Comparison of ENCODE assay signal across 10 mouse cellular contexts in the genomic region with DNA sequence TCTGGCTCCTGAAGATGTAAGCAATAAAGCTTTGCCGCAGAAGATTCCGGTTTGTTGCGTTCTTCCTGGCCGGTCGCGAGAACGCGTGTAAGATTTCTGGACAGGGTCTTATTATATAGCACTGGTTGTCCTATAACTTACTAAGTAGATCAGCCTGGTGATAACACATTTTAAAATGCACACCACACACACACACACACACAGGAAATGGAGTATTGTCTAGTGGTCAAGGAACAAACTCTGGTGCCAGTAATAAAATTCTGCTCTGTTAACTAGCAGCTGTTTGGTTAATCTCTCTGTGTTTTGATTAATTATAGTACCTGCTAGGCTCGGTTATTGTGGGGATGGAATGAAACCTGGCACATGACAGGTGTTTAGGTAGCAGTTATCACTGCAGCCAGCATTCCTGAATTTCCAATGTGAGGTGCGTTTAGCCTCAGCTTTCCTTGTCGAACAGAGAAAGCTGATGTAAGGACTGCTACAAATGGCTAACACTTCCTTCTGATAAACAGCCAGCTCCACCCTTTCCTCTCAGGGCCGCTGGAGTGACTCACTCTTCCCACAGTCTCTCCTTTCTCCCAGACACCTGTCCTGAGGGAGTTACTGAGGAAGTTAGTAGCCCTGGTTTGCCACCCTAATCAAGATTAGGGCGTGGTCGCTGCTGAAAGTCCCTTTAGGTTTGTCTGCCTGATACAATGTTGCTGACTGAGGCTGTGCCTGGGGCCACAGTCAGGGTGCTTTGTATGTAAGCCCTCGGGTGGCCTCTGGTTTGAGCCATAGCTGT. TPM values are rescaled to one million over a fixed set of nuclear protein-coding genes. Genes with fewer than 3 reads are reported as not detected.
DNase-seq lines count a peak whose midpoint lies in the region; ATAC-seq and TF ChIP-seq lines count a peak whose summit lies in the region.
"Had no signal": no experiment of that assay in that cellular context is flagged by ENCODE, and none has a peak within 500 bp of the region (broad histone marks: within the 10 kb centered on the region; RNA-seq: fewer than 3 reads in every experiment).

No protein-coding gene starts in this region.

- ATAC-seq in heart, embryonic 16.5 days (replicated peaks; ENCODE audit: extremely low read depth, insufficient read depth, low FRiP score) = 0 out of 2 replicates have a peak, but pooled peaks have one; percentile 45
- ATAC-seq in hindbrain, embryonic 14.5 days (ENCODE audit: low FRiP score) = no peak
- no peak for ATAC-seq in midbrain, embryonic 16.5 days
- ATAC-seq in inflammation-experienced regulatory T-cells, adult 6 months = no peak

- no peaks in the 10 kb centered on the region for H3K27me3 ChIP-seq in MEL (ENCODE audit: control insufficient read depth in 1 of 2, insufficient read depth in 2 of 2, low read length in 2 of 2)
- H3K27me3 ChIP-seq in heart, embryonic 16.5 days (ENCODE audit: control insufficient read depth, insufficient read depth, low read length) = no peaks in the 10 kb centered on the region
- peaks cover 5% of the 10 kb centered on the region; the same call in 1 of the 2 replicates for H3K27me3 ChIP-seq in hindbrain, embryonic 14.5 days (ENCODE audit: control insufficient read depth, insufficient read depth, low read length)
- no peaks in the 10 kb centered on the region for H3K27me3 ChIP-seq in midbrain, embryonic 16.5 days (ENCODE audit: control insufficient read depth, insufficient read depth, low read depth, low read length)
- H3K27me3 ChIP-seq: limb, embryonic 12.5 days had no signal

- no peak for TF ChIP-seq POLR2A in MEL (IDR thresholded peaks at IDR 0.05; ENCODE audit: control insufficient read depth in 1 of 2, insufficient read depth in 1 of 2, low read depth in 1 of 2, low read length in 2 of 2, poor library complexity in 1 of 2)

- H3K79me2 ChIP-seq in MEL (ENCODE audit: control insufficient read depth, insufficient read depth, low read length, poor library complexity) = no peaks in the 10 kb centered on the region

- H3K27ac ChIP-seq in MEL (ENCODE audit: control insufficient read depth, low read depth, low read length) = peak overlapping the region; percentile 52
- H3K27ac ChIP-seq in heart, embryonic 16.5 days (ENCODE audit: low read length) = peak overlapping the region; percentile 23
- no peak overlapping the region for H3K27ac ChIP-seq in hindbrain, embryonic 14.5 days
- H3K27ac ChIP-seq in midbrain, embryonic 16.5 days (ENCODE audit: low read length) = no peak overlapping the region
- H3K27ac ChIP-seq: hindbrain, embryonic 15.5 days; limb, embryonic 12.5 days had no signal

- H3K4me3 ChIP-seq in MEL (ENCODE audit: control insufficient read depth in 1 of 2, insufficient read depth in 1 of 2, low read depth in 2 of 2, low read length in 2 of 2) = 0 out of 4 replicates have a peak overlapping the region, but pooled peaks have one; percentile 0 to 1
- H3K4me3 ChIP-seq in heart, embryonic 16.5 days (ENCODE audit: low read length) = no peak overlapping the region
- no peak overlapping the region for H3K4me3 ChIP-seq in hindbrain, embryonic 14.5 days (replicated peaks; ENCODE audit: low read length)
- no peak overlapping the region for H3K4me3 ChIP-seq in midbrain, embryonic 16.5 days (ENCODE audit: low read depth, low read length)
- H3K4me3 ChIP-seq: hindbrain, embryonic 15.5 days; limb, embryonic 12.5 days had no signal

- TF ChIP-seq EP300 in MEL (IDR thresholded peaks at IDR 0.05; ENCODE audit: low read depth in 1 of 2, low read length in 2 of 2) = peak; percentile 71 to 77; a peak in 3 of 4 replicates

- H3K4me1 ChIP-seq in MEL (ENCODE audit: control insufficient read depth in 1 of 2, insufficient read depth in 2 of 2, low read length in 2 of 2) = peaks cover 0 to 10% of the 10 kb centered on the region in 2 experiments
- no peaks in the 10 kb centered on the region for H3K4me1 ChIP-seq in heart, embryonic 16.5 days (ENCODE audit: control insufficient read depth, insufficient read depth, low read length)
- H3K4me1 ChIP-seq in hindbrain, embryonic 14.5 days (replicated peaks; ENCODE audit: control insufficient read depth, insufficient read depth, low read length) = no peaks in the 10 kb centered on the region
- H3K4me1 ChIP-seq in midbrain, embryonic 16.5 days (ENCODE audit: control insufficient read depth, insufficient read depth, low read length) = no peaks in the 10 kb centered on the region
- H3K4me1 ChIP-seq: hindbrain, embryonic 15.5 days; limb, embryonic 12.5 days had no signal

- no peaks in the 10 kb centered on the region for H3K9me3 ChIP-seq in MEL (replicated peaks; ENCODE audit: insufficient read depth, low read length)
- H3K9me3 ChIP-seq in heart, embryonic 16.5 days (replicated peaks; ENCODE audit: control insufficient read depth, low read length) = no peaks in the 10 kb centered on the region
- no peaks in the 10 kb centered on the region for H3K9me3 ChIP-seq in hindbrain, embryonic 14.5 days (ENCODE audit: control insufficient read depth, low read length)
- no peaks in the 10 kb centered on the region for H3K9me3 ChIP-seq in midbrain, embryonic 16.5 days (replicated peaks; ENCODE audit: control insufficient read depth, low read length, poor library complexity, severe bottlenecking)
- H3K9me3 ChIP-seq: hindbrain, embryonic 15.5 days; limb, embryonic 12.5 days had no signal

- TF ChIP-seq CTCF in MEL (IDR thresholded peaks at IDR 0.05 in 2 of 3, conservative IDR thresholded peaks at IDR 0.05 in 1 of 3; ENCODE audit: control insufficient read depth in 1 of 3, insufficient read depth in 1 of 3, low read depth in 2 of 3, low read length in 3 of 3, poor library complexity in 1 of 3, severe bottlenecking in 1 of 3) = no peak

- no peak for TF ChIP-seq RAD21 in MEL (IDR thresholded peaks at IDR 0.05; ENCODE audit: low read depth, low read length)

- peak overlapping the region; percentile 27 for H3K9ac ChIP-seq in MEL (ENCODE audit: control insufficient read depth, low read depth, low read length, poor library complexity, severe bottlenecking)
- no peak overlapping the region for H3K9ac ChIP-seq in heart, embryonic 16.5 days (ENCODE audit: low read length)
- no peak overlapping the region for H3K9ac ChIP-seq in hindbrain, embryonic 14.5 days
- H3K9ac ChIP-seq in midbrain, embryonic 16.5 days (ENCODE audit: low read depth, low read length) = no peak overlapping the region
- H3K9ac ChIP-seq: hindbrain, embryonic 15.5 days; limb, embryonic 12.5 days had no signal

- peaks cover 0 to 12% of the 10 kb centered on the region in 2 experiments; a peak in 2 of 4 replicates for H3K36me3 ChIP-seq in MEL (ENCODE audit: control insufficient read depth in 1 of 2, insufficient read depth in 2 of 2, low read length in 2 of 2)
- no peaks in the 10 kb centered on the region for H3K36me3 ChIP-seq in heart, embryonic 16.5 days (ENCODE audit: control insufficient read depth, insufficient read depth)
- H3K36me3 ChIP-seq in hindbrain, embryonic 14.5 days (replicated peaks; ENCODE audit: control insufficient read depth, insufficient read depth) = no peaks in the 10 kb centered on the region
- no peaks in the 10 kb centered on the region for H3K36me3 ChIP-seq in midbrain, embryonic 16.5 days (ENCODE audit: control insufficient read depth, insufficient read depth, low read length)
- H3K36me3 ChIP-seq: hindbrain, embryonic 15.5 days; limb, embryonic 12.5 days had no signal

- no peak overlapping the region for H3K4me2 ChIP-seq in heart, embryonic 16.5 days (ENCODE audit: low read depth, low read length)
- H3K4me2 ChIP-seq in hindbrain, embryonic 14.5 days (replicated peaks) = no peak overlapping the region
- no peak overlapping the region for H3K4me2 ChIP-seq in midbrain, embryonic 16.5 days (ENCODE audit: low read length)
- H3K4me2 ChIP-seq: hindbrain, embryonic 15.5 days; limb, embryonic 12.5 days had no signal

- peak; percentile 1 for DNase-seq in kidney, adult 18-20 months
- no peak for DNase-seq in kidney, adult 8-10 months
- peak; percentile 81 for DNase-seq in MEL (ENCODE audit: low read depth, low spot score)
- DNase-seq in lung, postnatal 25 days (ENCODE audit: low spot score) = peak; percentile 57
- no peak for DNase-seq in hindbrain, embryonic 14.5 days (ENCODE audit: low spot score)

- WGBS in heart, embryonic 16.5 days = 68% methylated on average over 15 of the region's 15 CpGs
- WGBS in hindbrain, embryonic 14.5 days = 89% methylated on average over 14 of the region's 15 CpGs
- 87% methylated on average over 15 of the region's 15 CpGs for WGBS in midbrain, embryonic 16.5 days

RNA-seq across cellular contexts. Expression of a gene that starts 6.9 kb away (rescaled TPM):
- 67.1 and 77.4 TPM in 2 replicates for total RNA-seq in MEL (2012; rRNA removed)
- polyA plus RNA-seq in MEL (2012; ENCODE audit: insufficient read depth in 1 of 2, insufficient read length in 2 of 2, low read depth in 1 of 2, low replicate concordance in 2 of 2, missing spikeins in 1 of 2) = 100 to 1,000 TPM; 123 to 124 TPM
- polyA plus RNA-seq in heart, embryonic 16.5 days (2015; fragmentation: Nextera tagmentation; extraction: Ambion mirVana) = 17.8 and 20.8 TPM in 2 replicates
- 1.8 and 2.9 TPM in 2 replicates for polyA plus RNA-seq in hindbrain, embryonic 14.5 days (2014; fragmentation: Nextera tagmentation; extraction: Ambion mirVana)
- polyA plus RNA-seq in midbrain, embryonic 16.5 days (2015; fragmentation: Nextera tagmentation; extraction: Ambion mirVana) = 1.6 and 1.7 TPM in 2 replicates
- 10 to 100 TPM; 71.9 to 99.8 (median 84.8) TPM for polyA plus RNA-seq in inflammation-experienced regulatory T-cells, adult 6 months (2017; shearing (Covaris generic))

RNA-seq across cellular contexts. Expression of a gene that starts 11.7 kb away (rescaled TPM):
- total RNA-seq in MEL (2012; rRNA removed) = 0.19 and 0.29 TPM in 2 replicates
- under 1 TPM in 1 of 2 experiments, not detected in 1; 0.35 TPM for polyA plus RNA-seq in MEL (2012; ENCODE audit: insufficient read depth in 1 of 2, insufficient read length in 2 of 2, low read depth in 1 of 2, low replicate concordance in 2 of 2, missing spikeins in 1 of 2)
- polyA plus RNA-seq in heart, embryonic 16.5 days (2015; fragmentation: Nextera tagmentation; extraction: Ambion mirVana) = 15.3 and 17.5 TPM in 2 replicates
- polyA plus RNA-seq in hindbrain, embryonic 14.5 days (2014; fragmentation: Nextera tagmentation; extraction: Ambion mirVana) = 5.0 and 5.8 TPM in 2 replicates
- polyA plus RNA-seq in midbrain, embryonic 16.5 days (2015; fragmentation: Nextera tagmentation; extraction: Ambion mirVana) = 4.0 and 5.0 TPM in 2 replicates
- under 1 TPM in 1 of 3 experiments, not detected in 2; 0.29 TPM for polyA plus RNA-seq in inflammation-experienced regulatory T-cells, adult 6 months (2017; shearing (Covaris generic))

RNA-seq across cellular contexts. Expression of a gene that starts 27.4 kb away (rescaled TPM):
- 0.20 and 0.27 TPM in 2 replicates for total RNA-seq in MEL (2012; rRNA removed)
- under 1 TPM in 1 of 2 experiments, not detected in 1; 0.71 TPM for polyA plus RNA-seq in MEL (2012; ENCODE audit: insufficient read depth in 1 of 2, insufficient read length in 2 of 2, low read depth in 1 of 2, low replicate concordance in 2 of 2, missing spikeins in 1 of 2)
- 9.7 and 14.4 TPM in 2 replicates for polyA plus RNA-seq in heart, embryonic 16.5 days (2015; fragmentation: Nextera tagmentation; extraction: Ambion mirVana)
- 9.4 and 10.1 TPM in 2 replicates for polyA plus RNA-seq in hindbrain, embryonic 14.5 days (2014; fragmentation: Nextera tagmentation; extraction: Ambion mirVana)
- 6.7 and 7.0 TPM in 2 replicates for polyA plus RNA-seq in midbrain, embryonic 16.5 days (2015; fragmentation: Nextera tagmentation; extraction: Ambion mirVana)
- polyA plus RNA-seq in inflammation-experienced regulatory T-cells, adult 6 months (2017; shearing (Covaris generic)) = not detected

RNA-seq across cellular contexts. Expression of a gene that starts 29.8 kb away (rescaled TPM):
- total RNA-seq in MEL (2012; rRNA removed) = 0.35 and 0.65 TPM in 2 replicates
- polyA plus RNA-seq in MEL (2012; ENCODE audit: insufficient read depth in 1 of 2, insufficient read length in 2 of 2, low read depth in 1 of 2, low replicate concordance in 2 of 2, missing spikeins in 1 of 2) = 1 to 10 TPM in 1 of 2 experiments, not detected in 1; 1.5 TPM
- 0.59 and 0.66 TPM in 2 replicates for polyA plus RNA-seq in heart, embryonic 16.5 days (2015; fragmentation: Nextera tagmentation; extraction: Ambion mirVana)
- 0.20 TPM in 1 of 2 replicates, not detected in the other for polyA plus RNA-seq in hindbrain, embryonic 14.5 days (2014; fragmentation: Nextera tagmentation; extraction: Ambion mirVana)
- polyA plus RNA-seq in midbrain, embryonic 16.5 days (2015; fragmentation: Nextera tagmentation; extraction: Ambion mirVana) = 0.50 and 0.60 TPM in 2 replicates
- polyA plus RNA-seq in inflammation-experienced regulatory T-cells, adult 6 months (2017; shearing (Covaris generic)) = 10 to 100 TPM in 1 of 3 experiments, 1 to 10 TPM in 1, under 1 TPM in 1; 0.57 to 16.6 (median 3.8) TPM

RNA-seq across cellular contexts. Expression of a gene that starts 34.3 kb away (rescaled TPM):
- 0.19 and 0.59 TPM in 2 replicates for total RNA-seq in MEL (2012; rRNA removed)
- polyA plus RNA-seq in MEL (2012; ENCODE audit: insufficient read depth in 1 of 2, insufficient read length in 2 of 2, low read depth in 1 of 2, low replicate concordance in 2 of 2, missing spikeins in 1 of 2) = under 1 TPM in 1 of 2 experiments, not detected in 1; 0.52 TPM
- 0.20 and 0.32 TPM in 2 replicates for polyA plus RNA-seq in heart, embryonic 16.5 days (2015; fragmentation: Nextera tagmentation; extraction: Ambion mirVana)
- 0.36 and 0.70 TPM in 2 replicates for polyA plus RNA-seq in hindbrain, embryonic 14.5 days (2014; fragmentation: Nextera tagmentation; extraction: Ambion mirVana)
- polyA plus RNA-seq in midbrain, embryonic 16.5 days (2015; fragmentation: Nextera tagmentation; extraction: Ambion mirVana) = 0.51 and 0.59 TPM in 2 replicates
- not detected for polyA plus RNA-seq in inflammation-experienced regulatory T-cells, adult 6 months (2017; shearing (Covaris generic))

Comparison
In these comparisons a context has a peak if more than half of its experiments do, and no peak if none do; other contexts are left out.
1. DNase-seq: peak in kidney, adult 18-20 months (single experiment), MEL (single experiment) and lung, postnatal 25 days (single experiment); none in kidney, adult 8-10 months (0 of 2) and hindbrain, embryonic 14.5 days (single experiment).
2. H3K27ac ChIP-seq: peak in MEL (single experiment) and heart, embryonic 16.5 days (single experiment); none in hindbrain, embryonic 14.5 days (single experiment) and midbrain, embryonic 16.5 days (single experiment).
3. H3K4me3 ChIP-seq: peak in MEL (2 of 2); none in heart, embryonic 16.5 days (single experiment), hindbrain, embryonic 14.5 days (single experiment) and midbrain, embryonic 16.5 days (single experiment).